Mouse (Mus musculus): ENCODE results near the gene Cadps2. TPM values are rescaled to one million over a fixed set of nuclear protein-coding genes. Genes with fewer than 3 reads are reported as not detected.

The Cadps2 gene
- polyA plus RNA-seq, 1 experiment from 2014 or later: not detected

DNA sequence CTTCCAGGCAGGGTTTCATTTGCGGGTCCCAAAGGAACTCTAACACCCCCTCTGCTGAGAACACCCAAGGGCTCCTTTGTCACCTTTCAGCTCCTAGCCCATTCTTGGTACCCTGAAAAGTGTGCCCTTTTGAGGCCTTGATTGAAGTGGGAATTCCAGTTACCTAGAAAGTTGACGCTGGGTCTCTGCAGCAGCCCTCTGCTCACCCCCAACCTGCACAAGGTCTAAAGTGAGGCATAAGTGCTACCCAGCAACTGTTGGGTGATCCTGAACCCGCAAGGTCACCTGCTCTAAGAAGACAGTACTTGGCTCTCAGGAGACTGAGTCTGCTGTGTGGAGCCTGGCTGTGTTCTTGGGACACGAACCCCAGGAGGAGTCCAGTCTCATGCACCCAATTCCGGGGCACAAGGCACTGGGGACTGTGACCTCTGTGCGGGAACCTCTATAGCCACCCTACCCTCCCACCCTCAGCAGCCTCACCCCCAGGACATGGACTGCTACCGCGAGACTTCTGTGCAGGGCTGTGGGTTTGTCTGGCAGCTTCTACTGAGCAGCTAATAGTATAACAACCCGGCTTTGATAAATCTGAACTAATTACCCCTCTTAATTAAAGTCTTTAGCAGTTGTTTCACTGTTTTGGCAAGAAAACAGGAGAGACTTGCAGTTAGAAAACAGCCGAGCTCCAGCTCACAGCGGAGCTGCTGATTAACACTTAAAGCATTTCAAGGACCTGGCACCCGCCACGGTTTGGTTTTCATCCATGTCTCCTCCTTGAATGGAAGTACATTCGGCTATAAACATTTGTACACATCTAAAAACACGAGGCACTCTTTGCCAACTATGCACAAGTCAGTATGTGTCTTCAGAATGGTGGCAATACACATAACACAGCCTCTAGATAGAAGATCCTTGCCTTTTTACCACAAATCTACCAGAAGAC lies 595.1 kb downstream of the Cadps2 start:
- no peaks in the 10 kb centered on the region for H3K79me2 ChIP-seq (ENCODE audit: inconsistent target)
- 6% methylated on average over 15 of the region's 15 CpGs for WGBS (ENCODE audit: missing documents)
- H3K4me3 ChIP-seq (ENCODE audit: inconsistent target): no peak overlapping the region
- no peaks in the 10 kb centered on the region for H3K36me3 ChIP-seq (ENCODE audit: inconsistent target)
- H3K27ac ChIP-seq: no peak overlapping the region

Other genes starting within 250 kb of the Cadps2 start
- not detected in 3 replicates for gene Rnf133, start 189.1 kb downstream of the Cadps2 start, polyA plus RNA-seq (2018)
- not detected in 3 replicates for gene Rnf148, start 184.3 kb downstream of the Cadps2 start, polyA plus RNA-seq (2018)
- gene Tas2r118, start 130.6 kb upstream of the Cadps2 start, polyA plus RNA-seq (2018): not detected in 3 replicates

Data from macrophage (primary cell).